Mouse (Mus musculus) neutrophil, adult 59 days (primary cell): Measurements from ENCODE around the gene Dennd4a. TPM values are rescaled to one million over a fixed set of nuclear protein-coding genes. Genes with fewer than 3 reads are reported as not detected.

Experiments
- total RNA-seq, 2 experiments: library from RNA; stranded (reverse); gene quantifications; 1 replicate in 1 of 2; 2 replicates in 1 of 2; pipeline ENCODE4 v1.2.4; 2023

Dennd4a gene
- 100 to 1,000 TPM; 120 to 142 TPM for total RNA-seq

GRCm38 (mm10) chr9:64810822-64811537 lies at the start of gene Dennd4a:
Dennd4a (plus strand) TSS chr9:64811340.

GRCm38 (mm10) chr9:64951161-64951657 lies 140.1 kb downstream of the Dennd4a start, which contains the start of gene Slc24a1:
Slc24a1 (minus strand) TSS chr9:64951607.

GRCm38 (mm10) chr9:64960117-64960977 lies 149.2 kb downstream of the Dennd4a start, which contains the start of gene Ints14:
Ints14 (plus strand) TSS chr9:64960905.

Other genes starting within 250 kb of the Dennd4a start
- gene Rab11a, start 73.6 kb upstream of the Dennd4a start, total RNA-seq, result 100 to 1,000 TPM; 213 to 217 TPM
- not detected for gene Slc24a1, start 140.3 kb downstream of the Dennd4a start, total RNA-seq
- 10 to 100 TPM; 15.2 to 15.9 TPM for gene Ints14, start 149.6 kb downstream of the Dennd4a start, total RNA-seq
- 1 to 10 TPM; 7.0 TPM for gene Hacd3, start 210.4 kb downstream of the Dennd4a start, total RNA-seq
- gene Dpp8, start 221.1 kb downstream of the Dennd4a start, total RNA-seq, result 10 to 100 TPM; 72.1 to 76.5 TPM